Mouse (Mus musculus) MEL (cell line): ENCODE data around the gene Kiss1r. TPM values are rescaled to one million over a fixed set of nuclear protein-coding genes. Genes with fewer than 3 reads are reported as not detected.

Source experiments
- DNase-seq: peaks from one replicate; pipeline ENCODE4 v3.0.0; 2011; ENCODE audit warnings: low read depth, low spot score
- H3K27ac ChIP-seq: 2 replicates; pipeline ENCODE4 v1.5.1; 2012; ENCODE audit warnings: low read depth, mild to moderate bottlenecking, control low read depth, low read length, moderate library complexity; ENCODE audit not compliant: control insufficient read depth
- H3K27me3 ChIP-seq, 2 experiments: fragments of 150-350 bp in 1 of 2; sonication (generic) in 1 of 2; 2 replicates each; pipeline ENCODE4 v1.6.1; 2012; ENCODE audit warnings: low read length in 2 of 2, mild to moderate bottlenecking in 2 of 2, improper control_type of control experiment in 1 of 2, moderate library complexity in 1 of 2; ENCODE audit not compliant: insufficient read depth in 2 of 2, control insufficient read depth in 1 of 2
- H3K36me3 ChIP-seq, 2 experiments: 2 replicates each; pipeline ENCODE4 v1.6.1; 2012 to 2014; ENCODE audit warnings: low read length in 2 of 2, improper control_type of control experiment in 1 of 2, inconsistent platforms in 1 of 2, mild to moderate bottlenecking in 1 of 2; ENCODE audit not compliant: insufficient read depth in 2 of 2, control insufficient read depth in 1 of 2
- H3K4me1 ChIP-seq, 2 experiments: fragments of 150-350 bp in 1 of 2; sonication (generic) in 1 of 2; 2 replicates each; pipeline ENCODE4 v1.6.1; 2012; ENCODE audit warnings: low read length in 2 of 2, improper control_type of control experiment in 1 of 2, mild to moderate bottlenecking in 1 of 2; ENCODE audit not compliant: insufficient read depth in 2 of 2, control insufficient read depth in 1 of 2
- H3K4me3 ChIP-seq, 2 experiments: fragments of 150-350 bp in 1 of 2; sonication (generic) in 1 of 2; 2 replicates each; pipeline ENCODE4 v1.5.1; 2012; ENCODE audit warnings: low read depth in 2 of 2, low read length in 2 of 2, mild to moderate bottlenecking in 2 of 2, moderate library complexity in 2 of 2, control low read depth in 1 of 2, improper control_type of control experiment in 1 of 2; ENCODE audit not compliant: control insufficient read depth in 1 of 2, insufficient read depth in 1 of 2
- H3K79me2 ChIP-seq: 2 replicates; pipeline ENCODE4 v1.6.1; 2012; ENCODE audit warnings: mild to moderate bottlenecking, low read length, moderate library complexity; ENCODE audit not compliant: control insufficient read depth, poor library complexity, insufficient read depth
- H3K9ac ChIP-seq: 2 replicates; pipeline ENCODE4 v1.6.1; 2012; ENCODE audit warnings: low read depth, mild to moderate bottlenecking, control low read depth, low read length, moderate library complexity; ENCODE audit not compliant: control insufficient read depth, poor library complexity, severe bottlenecking
- H3K9me3 ChIP-seq: fragments of 150-350 bp; sonication (generic); replicated peaks from 2 replicates; pipeline ENCODE4 v1.6.1; 2012; ENCODE audit warnings: mild to moderate bottlenecking, low read length, improper control_type of control experiment, moderate library complexity; ENCODE audit not compliant: insufficient read depth
- BHLHE40 ChIP-seq: IDR thresholded peaks from 2 replicates; pipeline ENCODE4 v1.6.1; 2012; ENCODE audit warnings: low read depth, mild to moderate bottlenecking, inconsistent platforms, low read length, improper control_type of control experiment, borderline replicate concordance
- CHD2 ChIP-seq: IDR thresholded peaks from 2 replicates; pipeline ENCODE4 v1.6.1; 2011; ENCODE audit warnings: low read length, improper control_type of control experiment
- E2F4 ChIP-seq: IDR thresholded peaks from 2 replicates; pipeline ENCODE4 v1.6.1; 2011; ENCODE audit warnings: low read depth, low read length, improper control_type of control experiment, borderline replicate concordance
- ETS1 ChIP-seq: IDR thresholded peaks from 2 replicates; pipeline ENCODE4 v1.6.1; 2012; ENCODE audit warnings: low read depth, mild to moderate bottlenecking, inconsistent platforms, low read length, improper control_type of control experiment, moderate library complexity
- JUND ChIP-seq: IDR thresholded peaks from 2 replicates; pipeline ENCODE4 v1.6.1; 2011; ENCODE audit warnings: low read depth, mild to moderate bottlenecking, improper control_type of control experiment, low read length
- MAFK ChIP-seq: IDR thresholded peaks from 2 replicates; pipeline ENCODE4 v1.6.1; 2011; ENCODE audit warnings: low read depth, mild to moderate bottlenecking, low read length, improper control_type of control experiment, borderline replicate concordance
- MAZ ChIP-seq: IDR thresholded peaks from 2 replicates; pipeline ENCODE4 v1.6.1; 2012; ENCODE audit warnings: low read depth, mild to moderate bottlenecking, inconsistent platforms, low read length, improper control_type of control experiment
- MEF2A ChIP-seq: IDR thresholded peaks from 2 replicates; pipeline ENCODE4 v1.6.1; 2014; ENCODE audit warnings: low read depth, mild to moderate bottlenecking, inconsistent platforms, low read length, improper control_type of control experiment; ENCODE audit not compliant: poor library complexity, insufficient replicate concordance, severe bottlenecking; ENCODE audit errors: extremely low read depth
- MXI1 ChIP-seq: IDR thresholded peaks from 2 replicates; pipeline ENCODE4 v1.6.1; 2011; ENCODE audit warnings: mild to moderate bottlenecking, low read depth, low read length, improper control_type of control experiment
- POLR2A ChIP-seq, 2 experiments: IDR thresholded peaks; 2 replicates each; pipeline ENCODE4 v1.6.1; 2011 to 2012; ENCODE audit warnings: low read length in 2 of 2, mild to moderate bottlenecking in 2 of 2, control low read depth in 1 of 2, improper control_type of control experiment in 1 of 2, low read depth in 1 of 2, moderate library complexity in 1 of 2; ENCODE audit not compliant: control insufficient read depth in 1 of 2, insufficient read depth in 1 of 2, poor library complexity in 1 of 2
- TBP ChIP-seq: IDR thresholded peaks from 2 replicates; pipeline ENCODE4 v1.8.0; 2011; ENCODE audit warnings: low read depth, low read length, improper control_type of control experiment
- UBTF ChIP-seq: IDR thresholded peaks from 2 replicates; pipeline ENCODE4 v1.6.1; 2012; ENCODE audit warnings: low read depth, mild to moderate bottlenecking, inconsistent platforms, low read length, improper control_type of control experiment, moderate library complexity, borderline replicate concordance; ENCODE audit not compliant: insufficient read depth
- USF2 ChIP-seq, 2 experiments: IDR thresholded peaks; 2 replicates each; pipeline ENCODE4 v1.6.1; 2011 to 2012; ENCODE audit warnings: improper control_type of control experiment in 2 of 2, low read length in 2 of 2, borderline replicate concordance in 1 of 2, inconsistent platforms in 1 of 2, low read depth in 1 of 2, mild to moderate bottlenecking in 1 of 2; ENCODE audit not compliant: insufficient read depth in 1 of 2
- ZMIZ1 ChIP-seq: IDR thresholded peaks from 2 replicates; pipeline ENCODE4 v1.6.1; 2012; ENCODE audit warnings: low read depth, mild to moderate bottlenecking, inconsistent platforms, low read length, improper control_type of control experiment, moderate library complexity
- polyA plus RNA-seq, 2 experiments: library from polyadenylated mRNA; stranded (reverse) in 1 of 2; unstranded in 1 of 2; fragments of >175 nt in 1 of 2; fragments of >200 nt in 1 of 2; gene quantifications; 2 replicates each; pipeline versions ENCODE4 v1.2.1 to v1.2.4; 2012; ENCODE audit warnings: low replicate concordance in 2 of 2, low read depth in 1 of 2; ENCODE audit not compliant: insufficient read length in 2 of 2, insufficient read depth in 1 of 2, missing spikeins in 1 of 2
- total RNA-seq: library from RNA; depleted of rRNA; stranded (reverse); fragments of 300-350 nt; gene quantifications from 2 replicates; pipeline ENCODE4 v1.2.3, GENCODE M21; 2012

Kiss1r gene
- total and polyA plus RNA-seq, 3 experiments = 9.1 to 23.5 TPM; not detected in 1

- TF ChIP-seq MXI1 (no peak), ZMIZ1 (no peak), POLR2A (IDR thresholded peaks at IDR 0.05; ENCODE audit: control insufficient read depth in 1 of 2, insufficient read depth in 1 of 2, low read depth in 1 of 2, low read length in 2 of 2, poor library complexity in 1 of 2) (no peak), ETS1 (no peak), CHD2 (no peak), USF2 (IDR thresholded peaks at IDR 0.05; ENCODE audit: borderline replicate concordance in 1 of 2, insufficient read depth in 1 of 2, low read depth in 1 of 2, low read length in 2 of 2) (no peak), E2F4 (no peak), MEF2A (no peak)
- TF ChIP-seq, all 39 proteins: peak for 0
- Histone ChIP-seq H3K79me2 (peaks cover 7% of the 10 kb centered on the region), H3K9ac (no peak overlapping the region), H3K4me3 (no peak overlapping the region), H3K4me1 (peaks cover 0 to 2% of the 10 kb centered on the region in 2 experiments; a peak in 1 of 4 replicates), H3K36me3 (no peaks in the 10 kb centered on the region), H3K9me3 (no peaks in the 10 kb centered on the region), H3K27me3 (no peaks in the 10 kb centered on the region), H3K27ac (no peak overlapping the region)
- no peak for DNase-seq
These were observed 38.9 kb downstream of the Kiss1r start for GRCm38 (mm10) chr10:79955691-79956090.

GRCm38 (mm10) chr10:79956643-79957154, 39.9 kb downstream of the Kiss1r start:
- Histone ChIP-seq H3K27me3 (no peaks in the 10 kb centered on the region), H3K79me2 (peaks cover 11% of the 10 kb centered on the region), H3K9me3 (no peaks in the 10 kb centered on the region), H3K4me1 (peaks cover 0 to 12% of the 10 kb centered on the region in 2 experiments; a peak in 3 of 4 replicates), H3K27ac (no peak overlapping the region), H3K36me3 (peaks cover 0 to 8% of the 10 kb centered on the region in 2 experiments; a peak in 1 of 4 replicates), H3K9ac (no peak overlapping the region), H3K4me3 (no peak overlapping the region)
- no peak for DNase-seq
- TF ChIP-seq POLR2A (IDR thresholded peaks at IDR 0.05; ENCODE audit: control insufficient read depth in 1 of 2, insufficient read depth in 1 of 2, low read depth in 1 of 2, low read length in 2 of 2, poor library complexity in 1 of 2) (no peak), JUND (no peak), TBP (no peak), MAZ (no peak), BHLHE40 (no peak), MAFK (no peak), UBTF (no peak)
